In the genomic region with DNA sequence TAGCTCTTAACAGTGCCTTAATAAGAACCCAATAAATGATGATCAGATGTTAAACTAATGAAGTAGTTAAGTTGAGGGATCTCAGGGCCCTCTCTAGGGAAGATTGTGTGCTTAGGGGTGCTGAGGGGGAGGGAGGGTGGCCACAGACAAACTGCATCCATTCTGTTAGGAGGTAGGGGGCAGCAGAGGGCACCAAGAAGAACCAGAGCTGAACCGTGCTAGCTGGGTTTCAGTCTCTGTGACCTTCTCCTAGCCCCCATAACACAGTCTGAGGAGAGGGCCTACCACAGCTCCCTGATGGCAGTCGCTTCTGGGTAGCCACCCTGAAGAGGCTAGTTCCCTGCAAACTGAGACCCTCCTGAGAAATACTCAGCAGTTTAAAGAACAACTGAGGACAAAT, we compare ENCODE assay signal across 9 mouse cellular contexts.
DNase-seq lines count a peak whose midpoint lies in the region; ATAC-seq and TF ChIP-seq lines count a peak whose summit lies in the region.
"Had no signal": no experiment of that assay in that cellular context is flagged by ENCODE, and none has a peak within 500 bp of the region (broad histone marks: within the 10 kb centered on the region; RNA-seq: fewer than 3 reads in every experiment).

No protein-coding gene starts in this region.

- H3K4me3 ChIP-seq in heart, embryonic 10.5 days = no peak overlapping the region
- no peak overlapping the region for H3K4me3 ChIP-seq in ES-Bruce4 (ENCODE audit: low read depth, low read length)
- H3K4me3 ChIP-seq in bone marrow macrophage, adult 2 months (ENCODE audit: insufficient read depth, low read length) = no peak overlapping the region
- H3K4me3 ChIP-seq in stomach, postnatal 0 days (ENCODE audit: low read depth, low read length) = no peak overlapping the region
- H3K4me3 ChIP-seq: limb, embryonic 15.5 days had no signal

- no peak for TF ChIP-seq EP300 in ES-Bruce4 (IDR thresholded peaks at IDR 0.05; ENCODE audit: insufficient read depth, low read depth, low read length)
- no peak for TF ChIP-seq EP300 in stomach, postnatal 0 days (optimal IDR thresholded peaks at IDR 0.05)

- H3K9ac ChIP-seq in ES-Bruce4 (ENCODE audit: low read depth, poor library complexity, severe bottlenecking) = no peak overlapping the region
- H3K9ac ChIP-seq in stomach, postnatal 0 days (ENCODE audit: low read length) = no peak overlapping the region
- H3K9ac ChIP-seq: limb, embryonic 15.5 days had no signal

- no peak for ATAC-seq in stomach, postnatal 0 days (ENCODE audit: low FRiP score, low TSS enrichment)
- ATAC-seq in frontal cortex, adult (ENCODE audit: low TSS enrichment) = no peak
- no peak for ATAC-seq in cerebellum, adult (ENCODE audit: insufficient number of reproducible peaks, low FRiP score, low TSS enrichment)

- no peak overlapping the region for H3K27ac ChIP-seq in heart, embryonic 10.5 days
- H3K27ac ChIP-seq in ES-Bruce4 (ENCODE audit: insufficient read depth, low read length) = no peak overlapping the region
- H3K27ac ChIP-seq in bone marrow macrophage, adult 2 months (ENCODE audit: insufficient read depth, low read depth, low read length) = no peak overlapping the region
- no peak overlapping the region for H3K27ac ChIP-seq in stomach, postnatal 0 days (replicated peaks)
- H3K27ac ChIP-seq: limb, embryonic 15.5 days had no signal

- no peak for TF ChIP-seq POLR2A in ES-Bruce4 (IDR thresholded peaks at IDR 0.05; ENCODE audit: insufficient read depth, low read length)
- no peak for TF ChIP-seq POLR2A in bone marrow macrophage, adult 2 months (IDR thresholded peaks at IDR 0.05; ENCODE audit: borderline replicate concordance, low read depth, low read length)

- 6% methylated on average over 2 of the region's 2 CpGs for WGBS in heart, embryonic 10.5 days
- WGBS in stomach, postnatal 0 days = 20% methylated on average over 2 of the region's 2 CpGs

- peak; percentile 36 to 47 for DNase-seq in heart, postnatal 10 days
- no peak for DNase-seq in heart, embryonic 10.5 days (ENCODE audit: low spot score)
- DNase-seq in kidney, postnatal 4 days = peak; percentile 27 to 36
- peak; percentile 24 for DNase-seq in stomach, postnatal 0 days (ENCODE audit: low spot score)

- TF ChIP-seq CTCF in ES-Bruce4 (IDR thresholded peaks at IDR 0.05; ENCODE audit: low read depth, low read length) = peak; percentile 81
- TF ChIP-seq CTCF in bone marrow macrophage, adult 2 months (IDR thresholded peaks at IDR 0.05; ENCODE audit: low read depth, low read length) = 0 out of 2 replicates have a peak, but pooled peaks have one; percentile 33
- TF ChIP-seq CTCF in stomach, postnatal 0 days (IDR thresholded peaks at IDR 0.05; ENCODE audit: low read depth) = peak; percentile 72

- no peaks in the 10 kb centered on the region for H3K36me3 ChIP-seq in heart, embryonic 10.5 days
- no peaks in the 10 kb centered on the region for H3K36me3 ChIP-seq in ES-Bruce4 (ENCODE audit: control insufficient read depth, insufficient read depth, low read length, poor library complexity, severe bottlenecking)
- H3K36me3 ChIP-seq in stomach, postnatal 0 days (ENCODE audit: control insufficient read depth, insufficient read depth, low read length) = no peaks in the 10 kb centered on the region
- H3K36me3 ChIP-seq: limb, embryonic 15.5 days had no signal

- no peak overlapping the region for H3K4me2 ChIP-seq in stomach, postnatal 0 days (replicated peaks; ENCODE audit: low read depth)
- H3K4me2 ChIP-seq: limb, embryonic 15.5 days had no signal

- no peaks in the 10 kb centered on the region for H3K4me1 ChIP-seq in heart, embryonic 10.5 days
- H3K4me1 ChIP-seq in ES-Bruce4 (ENCODE audit: control insufficient read depth, insufficient read depth, low read length) = no peaks in the 10 kb centered on the region
- no peaks in the 10 kb centered on the region for H3K4me1 ChIP-seq in bone marrow macrophage, adult 2 months (ENCODE audit: control insufficient read depth, insufficient read depth, low read length)
- no peaks in the 10 kb centered on the region for H3K4me1 ChIP-seq in stomach, postnatal 0 days (replicated peaks; ENCODE audit: control insufficient read depth, insufficient read depth)
- H3K4me1 ChIP-seq: limb, embryonic 15.5 days had no signal

- no peaks in the 10 kb centered on the region for H3K9me3 ChIP-seq in heart, embryonic 10.5 days
- no peaks in the 10 kb centered on the region for H3K9me3 ChIP-seq in ES-Bruce4 (replicated peaks; ENCODE audit: control insufficient read depth, insufficient read depth, low read length, poor library complexity, severe bottlenecking)
- H3K9me3 ChIP-seq in stomach, postnatal 0 days (ENCODE audit: control insufficient read depth, low read length) = no peaks in the 10 kb centered on the region
- H3K9me3 ChIP-seq: limb, embryonic 15.5 days had no signal

- peaks cover 10% of the 10 kb centered on the region; the same call in 1 of the 2 replicates for H3K27me3 ChIP-seq in heart, embryonic 10.5 days (ENCODE audit: insufficient read depth, poor library complexity, severe bottlenecking)
- H3K27me3 ChIP-seq in ES-Bruce4 (ENCODE audit: control insufficient read depth, insufficient read depth, low read length, poor library complexity, severe bottlenecking) = no peaks in the 10 kb centered on the region; the same call in 1 of the 2 replicates
- no peaks in the 10 kb centered on the region for H3K27me3 ChIP-seq in stomach, postnatal 0 days (ENCODE audit: control insufficient read depth, insufficient read depth, low read length)
- H3K27me3 ChIP-seq: limb, embryonic 15.5 days had no signal

- intact Hi-C loops in heart, postnatal 10 days (cut with DNase I) = loop anchor here (2.0 kb wide), 1 partner anchor 195 kb away; no protein-coding TSS in a partner anchor
